ENCODE assay signal across 11 mouse cellular contexts in genomic region chr15:82231591-82232378, GRCm38 (mm10). TPM values are rescaled to one million over a fixed set of nuclear protein-coding genes. Genes with fewer than 3 reads are reported as not detected.
DNase-seq lines count a peak whose midpoint lies in the region; ATAC-seq lines count a peak whose summit lies in the region.
"Had no signal": no experiment of that assay in that cellular context is flagged by ENCODE, and none has a peak within 500 bp of the region (broad histone marks: within the 10 kb centered on the region; RNA-seq: fewer than 3 reads in every experiment).

No protein-coding gene starts in this region.

- peaks cover 5% of the 10 kb centered on the region; the same call in 1 of the 2 replicates for H3K36me3 ChIP-seq in hindbrain, embryonic 12.5 days
- peaks cover 21% of the 10 kb centered on the region for H3K36me3 ChIP-seq in hindbrain, embryonic 10.5 days
- H3K36me3 ChIP-seq in forebrain, embryonic 15.5 days, result no peaks in the 10 kb centered on the region

- H3K27me3 ChIP-seq in hindbrain, embryonic 12.5 days, result no peaks in the 10 kb centered on the region
- 0 out of 2 replicates have a peak, but pooled peaks cover under 1% of the 10 kb centered on the region for H3K27me3 ChIP-seq in hindbrain, embryonic 10.5 days (ENCODE audit: insufficient read depth, poor library complexity, severe bottlenecking)
- H3K27me3 ChIP-seq in forebrain, embryonic 15.5 days, result no peaks in the 10 kb centered on the region
- H3K27me3 ChIP-seq: embryonic facial prominence, embryonic 12.5 days had no signal

- H3K27ac ChIP-seq in hindbrain, embryonic 12.5 days, result no peak overlapping the region
- no peak overlapping the region for H3K27ac ChIP-seq in hindbrain, embryonic 10.5 days
- peak overlapping the region; percentile 23; the same call in 1 of the 2 replicates for H3K27ac ChIP-seq in forebrain, embryonic 15.5 days (replicated peaks)
- H3K27ac ChIP-seq: embryonic facial prominence, embryonic 12.5 days had no signal

- 0 out of 2 replicates have a peak overlapping the region, but pooled peaks have one; percentile 23 for H3K9ac ChIP-seq in hindbrain, embryonic 12.5 days
- no peak overlapping the region for H3K9ac ChIP-seq in forebrain, embryonic 15.5 days (replicated peaks)
- H3K9ac ChIP-seq: embryonic facial prominence, embryonic 12.5 days had no signal

- H3K4me1 ChIP-seq in hindbrain, embryonic 12.5 days, result 0 out of 2 replicates have a peak, but pooled peaks cover 8% of the 10 kb centered on the region
- peaks cover 29% of the 10 kb centered on the region for H3K4me1 ChIP-seq in hindbrain, embryonic 10.5 days (replicated peaks)
- H3K4me1 ChIP-seq in forebrain, embryonic 15.5 days, result peaks cover 11% of the 10 kb centered on the region

- no peak for DNase-seq in hindbrain, embryonic 10.5 days (ENCODE audit: low spot score)
- DNase-seq in testis, postnatal 10 days (ENCODE audit: low spot score), result peak; percentile 63
- DNase-seq in testis, postnatal 14 days (ENCODE audit: low spot score), result no peak
- no peak for DNase-seq in ovary, postnatal 10 days (ENCODE audit: low spot score)
- DNase-seq in frontal cortex, postnatal 10 days (ENCODE audit: low spot score in 2 of 2), result no peak
- DNase-seq in lung, postnatal 10 days, result no peak
- DNase-seq: adrenal gland, postnatal 25 days had no signal

- no peak for ATAC-seq in hindbrain, embryonic 12.5 days (ENCODE audit: low FRiP score)
- ATAC-seq in forebrain, embryonic 15.5 days (replicated peaks), result no peak
- ATAC-seq: intestine, embryonic 16.5 days had no signal

- H3K9me3 ChIP-seq in hindbrain, embryonic 12.5 days (replicated peaks), result no peaks in the 10 kb centered on the region
- no peaks in the 10 kb centered on the region for H3K9me3 ChIP-seq in hindbrain, embryonic 10.5 days
- H3K9me3 ChIP-seq in forebrain, embryonic 15.5 days, result no peaks in the 10 kb centered on the region
- H3K9me3 ChIP-seq: embryonic facial prominence, embryonic 12.5 days had no signal

- 69% methylated on average over 11 of the region's 11 CpGs for WGBS in hindbrain, embryonic 12.5 days
- 71% methylated on average over 11 of the region's 11 CpGs for WGBS in hindbrain, embryonic 10.5 days
- WGBS in forebrain, embryonic 15.5 days, result 47% methylated on average over 11 of the region's 11 CpGs

- H3K4me3 ChIP-seq in hindbrain, embryonic 12.5 days, result no peak overlapping the region
- no peak overlapping the region for H3K4me3 ChIP-seq in hindbrain, embryonic 10.5 days
- no peak overlapping the region for H3K4me3 ChIP-seq in forebrain, embryonic 15.5 days
- H3K4me3 ChIP-seq: embryonic facial prominence, embryonic 12.5 days had no signal

- no peak overlapping the region for H3K4me2 ChIP-seq in hindbrain, embryonic 12.5 days (replicated peaks)
- no peak overlapping the region for H3K4me2 ChIP-seq in forebrain, embryonic 15.5 days (replicated peaks)
- H3K4me2 ChIP-seq: embryonic facial prominence, embryonic 12.5 days had no signal

RNA-seq across cellular contexts. Expression of gene Tnfrsf13c, which starts 7.6 kb away (rescaled TPM):
- 0.18 and 0.34 TPM in 2 replicates for polyA plus RNA-seq in hindbrain, embryonic 12.5 days (2016; fragmentation: Nextera tagmentation; extraction: Ambion mirVana)
- polyA plus RNA-seq in hindbrain, embryonic 10.5 days (2016; fragmentation: Nextera tagmentation; extraction: Ambion mirVana), result 0.18 and 0.46 TPM in 2 replicates
- 0.11 and 0.37 TPM in 2 replicates for polyA plus RNA-seq in forebrain, embryonic 15.5 days (2015; fragmentation: Nextera tagmentation; extraction: Ambion mirVana)

RNA-seq across cellular contexts. Expression of gene Cenpm, which starts 12.8 kb away (rescaled TPM):
- 51.1 and 51.4 TPM in 2 replicates for polyA plus RNA-seq in hindbrain, embryonic 12.5 days (2016; fragmentation: Nextera tagmentation; extraction: Ambion mirVana)
- 86.2 and 92.6 TPM in 2 replicates for polyA plus RNA-seq in hindbrain, embryonic 10.5 days (2016; fragmentation: Nextera tagmentation; extraction: Ambion mirVana)
- 38.9 and 45.6 TPM in 2 replicates for polyA plus RNA-seq in forebrain, embryonic 15.5 days (2015; fragmentation: Nextera tagmentation; extraction: Ambion mirVana)

RNA-seq across cellular contexts. Expression of gene Shisa8, which starts 19.2 kb away (rescaled TPM):
- polyA plus RNA-seq in hindbrain, embryonic 12.5 days (2016; fragmentation: Nextera tagmentation; extraction: Ambion mirVana), result 1.6 and 1.7 TPM in 2 replicates
- 1.6 and 1.8 TPM in 2 replicates for polyA plus RNA-seq in hindbrain, embryonic 10.5 days (2016; fragmentation: Nextera tagmentation; extraction: Ambion mirVana)
- 0.27 and 0.69 TPM in 2 replicates for polyA plus RNA-seq in forebrain, embryonic 15.5 days (2015; fragmentation: Nextera tagmentation; extraction: Ambion mirVana)

RNA-seq across cellular contexts. Expression of gene 1500009C09Rik, which starts 20.4 kb away (rescaled TPM):
- 1.3 and 1.6 TPM in 2 replicates for polyA plus RNA-seq in hindbrain, embryonic 12.5 days (2016; fragmentation: Nextera tagmentation; extraction: Ambion mirVana)
- 0.17 and 1.5 TPM in 2 replicates for polyA plus RNA-seq in hindbrain, embryonic 10.5 days (2016; fragmentation: Nextera tagmentation; extraction: Ambion mirVana)
- polyA plus RNA-seq in forebrain, embryonic 15.5 days (2015; fragmentation: Nextera tagmentation; extraction: Ambion mirVana), result 13.5 and 14.7 TPM in 2 replicates
- polyA plus RNA-seq: embryonic facial prominence, embryonic 12.5 days; intestine, embryonic 16.5 days had no signal

RNA-seq across cellular contexts. Expression of gene Sept3, which starts 42.9 kb away (rescaled TPM):
- polyA plus RNA-seq in hindbrain, embryonic 12.5 days (2016; fragmentation: Nextera tagmentation; extraction: Ambion mirVana), result 234 and 254 TPM in 2 replicates
- 72.8 and 111 TPM in 2 replicates for polyA plus RNA-seq in hindbrain, embryonic 10.5 days (2016; fragmentation: Nextera tagmentation; extraction: Ambion mirVana)
- polyA plus RNA-seq in forebrain, embryonic 15.5 days (2015; fragmentation: Nextera tagmentation; extraction: Ambion mirVana), result 450 and 460 TPM in 2 replicates
